Mouse (Mus musculus): ENCODE data around the gene Smyd4. TPM values are rescaled to one million over a fixed set of nuclear protein-coding genes. Genes with fewer than 3 reads are reported as not detected.
"Not testable (repeated sequence)": the region's sequence is repeated elsewhere in the genome, so short reads cannot be mapped to it uniquely, and the experiment has no call there.

Gene Smyd4
- polyA plus RNA-seq, 1 experiment from 2014 or later: 16.8 TPM

GRCm38 (mm10) chr11:75347596-75347995 lies 637 bp upstream of the Smyd4 start:
- Histone ChIP-seq H3K4me1 (peaks cover 18% of the 10 kb centered on the region), H3K4me2 (peak overlapping the region; percentile 92), H3K9ac (peak overlapping the region; percentile 61), H3K27ac (0 out of 2 replicates have a peak overlapping the region, but pooled peaks have one; percentile 16), H3K27me3 (replicated peaks) (no peaks in the 10 kb centered on the region), H3K9me3 (no peaks in the 10 kb centered on the region), H3K4me3 (peak overlapping the region; percentile 66), H3K36me3 (replicated peaks) (no peaks in the 10 kb centered on the region)
- WGBS: under 1% methylated on average over 10 of the region's 10 CpGs
- ATAC-seq (replicated peaks): no peak

- peak overlapping the region; percentile 66 for H3K4me3 ChIP-seq
- H3K27me3 ChIP-seq (replicated peaks): no peaks in the 10 kb centered on the region
- no peaks in the 10 kb centered on the region for H3K36me3 ChIP-seq (replicated peaks)
- WGBS: 48% methylated on average over 10 of the region's 10 CpGs
- H3K27ac ChIP-seq: peak overlapping the region; percentile 48; the same call in 1 of the 2 replicates
- H3K4me1 ChIP-seq: peaks cover 18% of the 10 kb centered on the region
- no peaks in the 10 kb centered on the region for H3K9me3 ChIP-seq
- peak overlapping the region; percentile 92 for H3K4me2 ChIP-seq
- ATAC-seq (replicated peaks): no peak
- peak overlapping the region; percentile 61 for H3K9ac ChIP-seq
Measured at GRCm38 (mm10) chr11:75348890-75349261, 643 bp downstream of the Smyd4 start.

- H3K27ac ChIP-seq: no peak overlapping the region
- peaks cover 17% of the 10 kb centered on the region for H3K4me1 ChIP-seq
- no peak overlapping the region for H3K9ac ChIP-seq
- no peaks in the 10 kb centered on the region for H3K27me3 ChIP-seq (replicated peaks)
- ATAC-seq (replicated peaks): no peak
- no peaks in the 10 kb centered on the region for H3K36me3 ChIP-seq (replicated peaks)
- H3K4me2 ChIP-seq: no peak overlapping the region
- H3K4me3 ChIP-seq: no peak overlapping the region
- H3K9me3 ChIP-seq: no peaks in the 10 kb centered on the region
Measured at GRCm38 (mm10) chr11:75351225-75351624, 3.0 kb downstream of the Smyd4 start.

GRCm38 (mm10) chr11:75355475-75355874 lies 7.2 kb downstream of the Smyd4 start:
- Histone ChIP-seq H3K4me2 (no peak overlapping the region), H3K9ac (no peak overlapping the region), H3K9me3 (no peaks in the 10 kb centered on the region), H3K4me3 (no peak overlapping the region), H3K4me1 (no peaks in the 10 kb centered on the region), H3K27ac (no peak overlapping the region), H3K36me3 (replicated peaks) (no peaks in the 10 kb centered on the region), H3K27me3 (replicated peaks) (no peaks in the 10 kb centered on the region)
- WGBS: 84% methylated on average over 1 of the region's 1 CpGs
- no peak for ATAC-seq (replicated peaks)

- H3K4me3 ChIP-seq: no peak overlapping the region
- H3K27ac ChIP-seq: no peak overlapping the region
- H3K4me1 ChIP-seq: no peaks in the 10 kb centered on the region
- H3K36me3 ChIP-seq (replicated peaks): no peaks in the 10 kb centered on the region
- ATAC-seq (replicated peaks): no peak
- H3K27me3 ChIP-seq (replicated peaks): no peaks in the 10 kb centered on the region
- 90% methylated on average over 1 of the region's 1 CpGs for WGBS
- H3K9ac ChIP-seq: no peak overlapping the region
- no peaks in the 10 kb centered on the region for H3K9me3 ChIP-seq
- no peak overlapping the region for H3K4me2 ChIP-seq
Measured at GRCm38 (mm10) chr11:75377125-75377524, 28.9 kb downstream of the Smyd4 start.

GRCm38 (mm10) chr11:75378786-75379185 lies 30.6 kb downstream of the Smyd4 start:
- not testable (repeated sequence) for H3K36me3 ChIP-seq (replicated peaks); H3K4me2 ChIP-seq; H3K27ac ChIP-seq; ATAC-seq (replicated peaks); H3K4me1 ChIP-seq; H3K27me3 ChIP-seq (replicated peaks); H3K4me3 ChIP-seq; H3K9ac ChIP-seq; H3K9me3 ChIP-seq
- WGBS: 86% methylated on average over 2 of the region's 2 CpGs

- H3K36me3 ChIP-seq (replicated peaks); H3K4me1 ChIP-seq; H3K27me3 ChIP-seq (replicated peaks); H3K4me3 ChIP-seq; H3K9me3 ChIP-seq; H3K4me2 ChIP-seq; ATAC-seq (replicated peaks); H3K9ac ChIP-seq; H3K27ac ChIP-seq: not testable (repeated sequence)
- 59% methylated on average over 3 of the region's 3 CpGs for whole genome bisulfite sequencing
Measured at GRCm38 (mm10) chr11:75383529-75383928, 35.3 kb downstream of the Smyd4 start.

GRCm38 (mm10) chr11:75395611-75396010 lies 47.4 kb downstream of the Smyd4 start:
- Histone ChIP-seq H3K27ac (no peak overlapping the region), H3K4me3 (no peak overlapping the region), H3K9me3 (no peaks in the 10 kb centered on the region), H3K4me1 (no peaks in the 10 kb centered on the region; the same call in 1 of the 2 replicates), H3K4me2 (no peak overlapping the region), H3K9ac (no peak overlapping the region), H3K27me3 (replicated peaks) (no peaks in the 10 kb centered on the region), H3K36me3 (replicated peaks) (no peaks in the 10 kb centered on the region)
- ATAC-seq (replicated peaks): no peak
- WGBS: 94% methylated on average over 1 of the region's 1 CpGs

GRCm38 (mm10) chr11:75397452-75397851 lies 49.2 kb downstream of the Smyd4 start:
- H3K9me3 ChIP-seq: no peaks in the 10 kb centered on the region
- no peak overlapping the region for H3K27ac ChIP-seq
- no peak for ATAC-seq (replicated peaks)
- H3K9ac ChIP-seq: no peak overlapping the region
- H3K4me2 ChIP-seq: no peak overlapping the region
- no peaks in the 10 kb centered on the region; the same call in 1 of the 2 replicates for H3K4me1 ChIP-seq
- 82% methylated on average over 7 of the region's 7 CpGs for whole genome bisulfite sequencing
- H3K4me3 ChIP-seq: no peak overlapping the region
- H3K27me3 ChIP-seq (replicated peaks): no peaks in the 10 kb centered on the region
- H3K36me3 ChIP-seq (replicated peaks): no peaks in the 10 kb centered on the region

GRCm38 (mm10) chr11:75399411-75399841 lies 51.2 kb downstream of the Smyd4 start:
- Histone ChIP-seq H3K4me1 (no peaks in the 10 kb centered on the region; the same call in 1 of the 2 replicates), H3K4me2 (no peak overlapping the region), H3K4me3 (no peak overlapping the region), H3K27me3 (replicated peaks) (no peaks in the 10 kb centered on the region), H3K9me3 (no peaks in the 10 kb centered on the region), H3K27ac (no peak overlapping the region), H3K9ac (no peak overlapping the region), H3K36me3 (replicated peaks) (no peaks in the 10 kb centered on the region)
- WGBS: 90% methylated on average over 11 of the region's 11 CpGs
- no peak for ATAC-seq (replicated peaks)

GRCm38 (mm10) chr11:75400099-75400498 lies 51.9 kb downstream of the Smyd4 start:
- no peak overlapping the region for H3K4me2 ChIP-seq
- WGBS: 56% methylated on average over 9 of the region's 9 CpGs

GRCm38 (mm10) chr11:75402271-75402690 lies 54.0 kb downstream of the Smyd4 start:
- Histone ChIP-seq H3K36me3 (replicated peaks) (no peaks in the 10 kb centered on the region), H3K9me3 (no peaks in the 10 kb centered on the region), H3K4me2 (no peak overlapping the region), H3K4me1 (no peaks in the 10 kb centered on the region), H3K9ac (no peak overlapping the region), H3K27me3 (replicated peaks) (no peaks in the 10 kb centered on the region), H3K27ac (0 out of 2 replicates have a peak overlapping the region, but pooled peaks have one; percentile 11), H3K4me3 (no peak overlapping the region)
- ATAC-seq (replicated peaks): peak; percentile 74; the same call in 1 of the 2 replicates
- WGBS: 55% methylated on average over 5 of the region's 5 CpGs

More at GRCm38 (mm10) chr11:75400099-75400498, 51.9 kb downstream of the Smyd4 start:
- Histone ChIP-seq H3K9me3 (no peaks in the 10 kb centered on the region), H3K36me3 (replicated peaks) (no peaks in the 10 kb centered on the region), H3K27ac (no peak overlapping the region), H3K4me1 (no peaks in the 10 kb centered on the region; the same call in 1 of the 2 replicates), H3K4me3 (no peak overlapping the region), H3K9ac (no peak overlapping the region), H3K27me3 (replicated peaks) (no peaks in the 10 kb centered on the region)
- no peak for ATAC-seq (replicated peaks)

GRCm38 (mm10) chr11:75403301-75404052 lies 55.2 kb downstream of the Smyd4 start:
- no peaks in the 10 kb centered on the region for H3K27me3 ChIP-seq (replicated peaks)
- WGBS: 77% methylated on average over 6 of the region's 6 CpGs
- no peak overlapping the region for H3K9ac ChIP-seq
- H3K4me3 ChIP-seq: no peak overlapping the region
- H3K9me3 ChIP-seq: no peaks in the 10 kb centered on the region
- ATAC-seq (replicated peaks): no peak
- no peaks in the 10 kb centered on the region for H3K4me1 ChIP-seq
- H3K27ac ChIP-seq: no peak overlapping the region
- H3K4me2 ChIP-seq: no peak overlapping the region
- no peaks in the 10 kb centered on the region for H3K36me3 ChIP-seq (replicated peaks)

Data from midbrain, embryonic 15.5 days (tissue).